Mouse (Mus musculus) midbrain, embryonic 14.5 days (tissue): ENCODE measurements around the gene Hif3a. TPM values are rescaled to one million over a fixed set of nuclear protein-coding genes. Genes with fewer than 3 reads are reported as not detected.

ENCODE experiments used
- ATAC-seq: fragments of 200-750 bp; cut with Nextera tagmentation; 2 replicates; pipeline ENCODE4 v1.8.0; 2017; ENCODE audit warnings: moderate number of reproducible peaks, moderate library complexity; ENCODE audit not compliant: low FRiP score, low TSS enrichment
- DNase-seq: peaks from one replicate; pipeline ENCODE4 v3.0.0-alpha.2; 2015
- H3K27ac ChIP-seq: fragments of 300-500 bp; sonication (generic); replicated peaks from 2 replicates; pipeline ENCODE4 v1.5.1; 2014; ENCODE audit warnings: mild to moderate bottlenecking, low read depth, low read length, moderate library complexity
- H3K27me3 ChIP-seq: fragments of 300-500 bp; sonication (generic); 2 replicates; pipeline ENCODE4 v1.6.1; 2014; ENCODE audit warnings: low read length, control low read depth, mixed read lengths; ENCODE audit not compliant: control insufficient read depth, insufficient read depth
- H3K36me3 ChIP-seq: fragments of 300-500 bp; sonication (generic); 2 replicates; pipeline ENCODE4 v1.6.1; 2014; ENCODE audit warnings: low read length, control low read depth; ENCODE audit not compliant: control insufficient read depth, insufficient read depth
- H3K4me1 ChIP-seq: fragments of 300-500 bp; sonication (generic); 2 replicates; pipeline ENCODE4 v1.6.1; 2014; ENCODE audit warnings: mild to moderate bottlenecking, antibody characterized with exemption, low read length, control low read depth; ENCODE audit not compliant: control insufficient read depth, insufficient read depth
- H3K4me2 ChIP-seq: fragments of 300-500 bp; sonication (generic); 2 replicates; pipeline ENCODE4 v1.6.1; 2014; ENCODE audit warnings: mild to moderate bottlenecking, low read length, moderate library complexity
- H3K4me3 ChIP-seq: fragments of 300-500 bp; sonication (generic); replicated peaks from 2 replicates; pipeline ENCODE4 v1.5.1; 2014; ENCODE audit warnings: low read depth, low read length
- H3K9ac ChIP-seq: fragments of 300-500 bp; sonication (generic); replicated peaks from 2 replicates; pipeline ENCODE4 v1.6.1; 2014; ENCODE audit warnings: mild to moderate bottlenecking, low read length, moderate library complexity
- H3K9me3 ChIP-seq: fragments of 300-500 bp; sonication (generic); 2 replicates; pipeline ENCODE4 v1.6.1; 2016; ENCODE audit warnings: low read length, control low read depth, mixed read lengths; ENCODE audit not compliant: control insufficient read depth
- WGBS: fragments of 180-500 bp; shearing (Covaris S2); extraction: QIAGEN DNeasy Blood & Tissue Kit; methylation state at CpG from one replicate; pipeline ENCODE4 v1.1.7; 2014; 5-methylcytosine and 5-hydroxymethylcytosine counted together
- polyA plus RNA-seq: library from polyadenylated mRNA; unstranded; fragments of >200 nt; fragmentation: Nextera tagmentation; extraction: Ambion mirVana; gene quantifications from 2 replicates; pipeline ENCODE4 v1.2.1, GENCODE M21; 2014

Gene Hif3a
- polyA plus RNA-seq, 1 experiment from 2014 or later, result 4.6 TPM

GRCm38 (mm10) chr7:17022176-17022575 is 40.1 kb downstream of the Hif3a start:
- H3K36me3 ChIP-seq, result peaks cover 64% of the 10 kb centered on the region
- no peak overlapping the region for H3K4me2 ChIP-seq
- no peak overlapping the region for H3K9ac ChIP-seq
- no peak overlapping the region for H3K4me3 ChIP-seq
- H3K4me1 ChIP-seq, result peaks cover 9% of the 10 kb centered on the region
- no peaks in the 10 kb centered on the region for H3K27me3 ChIP-seq
- H3K9me3 ChIP-seq, result no peaks in the 10 kb centered on the region
- WGBS, result 97% methylated on average over 15 of the region's 15 CpGs
- DNase-seq (no peak), ATAC-seq (no peak)
- no peak overlapping the region for H3K27ac ChIP-seq

DNA sequence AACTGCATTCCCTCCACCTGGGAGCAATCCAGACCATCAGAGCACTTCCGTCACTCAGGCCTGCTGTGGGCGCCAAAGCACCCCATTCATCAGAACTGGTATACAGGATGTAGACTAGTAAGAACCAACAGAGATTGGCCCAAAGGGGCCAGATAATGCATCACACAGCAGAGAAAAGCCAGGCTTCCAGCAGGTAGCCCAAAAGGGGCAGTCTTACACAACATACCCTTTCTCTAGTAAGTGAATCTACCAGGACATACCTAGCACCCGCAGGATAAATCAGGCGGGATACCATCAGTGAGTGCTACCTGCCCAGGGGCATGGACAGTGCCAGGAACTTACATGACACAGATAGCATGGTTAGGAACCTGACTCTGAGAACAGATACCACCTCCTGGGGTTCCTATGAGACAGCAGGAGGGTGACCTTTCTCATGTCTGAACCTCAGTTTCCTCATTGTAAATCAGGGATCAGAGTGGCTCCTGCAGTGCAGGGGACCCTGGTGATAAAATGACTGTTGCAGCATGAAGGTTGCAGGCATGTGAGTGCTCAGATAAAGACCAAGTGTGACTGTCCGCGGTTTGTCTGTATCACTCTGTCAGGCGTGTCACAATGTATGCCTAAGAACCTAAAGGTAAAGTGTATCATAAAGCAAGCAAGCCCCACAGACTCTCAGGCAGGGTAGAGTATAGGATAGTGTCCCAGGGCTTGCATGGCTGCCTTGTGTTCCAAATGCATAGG is 42.6 kb downstream of the Hif3a start:
- DNase-seq, result no peak
- no peak overlapping the region for H3K9ac ChIP-seq
- H3K36me3 ChIP-seq, result peaks cover 85% of the 10 kb centered on the region
- H3K27ac ChIP-seq, result no peak overlapping the region
- ATAC-seq, result no peak
- H3K9me3 ChIP-seq, result no peaks in the 10 kb centered on the region
- no peak overlapping the region for H3K4me2 ChIP-seq
- no peaks in the 10 kb centered on the region for H3K27me3 ChIP-seq
- H3K4me3 ChIP-seq, result no peak overlapping the region
- WGBS, result 93% methylated on average over 7 of the region's 7 CpGs
- H3K4me1 ChIP-seq, result no peaks in the 10 kb centered on the region

DNA sequence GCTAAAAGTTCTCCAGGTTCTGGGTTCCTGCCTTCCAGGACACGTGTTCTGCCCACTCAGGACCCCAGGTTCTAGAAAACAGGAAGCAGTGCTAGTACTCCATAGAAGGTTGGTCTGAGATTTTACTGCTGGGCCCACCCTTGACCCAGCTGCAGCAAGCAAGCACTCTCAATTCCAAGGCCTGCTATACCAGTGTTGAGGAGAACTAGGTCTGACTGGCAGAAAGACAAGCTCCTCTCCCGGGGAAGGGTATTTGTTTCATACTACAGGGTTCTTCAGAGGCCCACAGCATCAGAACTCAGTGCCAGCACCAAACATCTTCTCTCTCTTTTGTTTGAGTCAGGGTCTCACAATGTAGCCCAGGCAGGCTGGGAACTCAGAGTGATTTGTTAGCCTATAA is 44.3 kb downstream of the Hif3a start:
- H3K9me3 ChIP-seq, result no peaks in the 10 kb centered on the region
- H3K4me2 ChIP-seq, result no peak overlapping the region
- ATAC-seq (no peak), DNase-seq (no peak)
- no peaks in the 10 kb centered on the region for H3K27me3 ChIP-seq
- no peaks in the 10 kb centered on the region for H3K4me1 ChIP-seq
- no peak overlapping the region for H3K27ac ChIP-seq
- 99% methylated on average over 2 of the region's 2 CpGs for WGBS
- no peak overlapping the region for H3K9ac ChIP-seq
- H3K36me3 ChIP-seq, result peaks cover 89% of the 10 kb centered on the region
- H3K4me3 ChIP-seq, result no peak overlapping the region

DNA sequence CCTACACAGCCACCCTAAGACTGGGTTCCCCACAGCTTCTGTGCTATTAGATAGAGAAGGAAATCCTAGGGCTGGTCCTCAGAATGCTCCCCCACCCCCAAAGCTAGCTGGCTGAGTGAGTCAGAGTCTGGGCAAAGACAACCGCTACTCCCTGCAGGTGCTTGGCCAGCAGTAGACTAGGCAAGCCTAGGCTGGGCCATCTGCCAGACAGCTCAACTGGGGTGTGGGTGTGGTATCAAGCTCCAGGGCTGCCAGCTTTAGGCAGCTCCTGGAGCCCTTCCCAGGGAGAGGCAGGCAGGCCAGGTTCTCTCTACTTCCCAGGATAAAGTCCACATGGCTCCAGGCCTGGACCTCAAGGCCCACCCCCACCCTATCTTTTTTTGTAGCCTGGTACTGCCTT is 45.2 kb downstream of the Hif3a start:
- H3K9ac ChIP-seq, result no peak overlapping the region
- DNase-seq, result peak; percentile 60
- 84% methylated on average over 1 of the region's 1 CpGs for WGBS
- no peaks in the 10 kb centered on the region for H3K4me1 ChIP-seq
- no peaks in the 10 kb centered on the region for H3K9me3 ChIP-seq
- no peak overlapping the region for H3K27ac ChIP-seq
- no peaks in the 10 kb centered on the region for H3K27me3 ChIP-seq
- peak; percentile 49; the same call in 1 of the 2 replicates for ATAC-seq
- H3K4me3 ChIP-seq, result no peak overlapping the region
- no peak overlapping the region for H3K4me2 ChIP-seq
- H3K36me3 ChIP-seq, result peaks cover 89% of the 10 kb centered on the region

DNA sequence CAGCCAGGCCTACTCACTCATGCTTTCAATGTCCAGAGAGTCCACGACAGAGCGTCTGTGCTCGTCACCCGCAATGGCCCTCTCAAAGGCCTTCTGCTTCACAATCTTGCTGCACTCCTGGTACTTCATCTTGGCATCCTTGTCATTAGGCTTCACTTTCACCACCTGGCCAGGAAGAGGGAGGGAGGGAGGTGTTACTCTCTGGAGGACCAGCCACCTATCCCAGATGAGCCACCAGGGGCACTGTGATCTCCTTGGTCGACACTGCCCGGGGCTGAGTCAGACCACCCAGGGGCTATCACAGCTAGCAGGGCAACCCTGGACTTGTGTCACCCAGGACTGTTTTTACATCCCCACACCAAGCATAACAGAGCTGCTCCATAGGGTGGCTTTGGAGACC is 46.8 kb downstream of the Hif3a start:
- 81% methylated on average over 6 of the region's 6 CpGs for WGBS
- H3K4me2 ChIP-seq, result no peak overlapping the region
- no peaks in the 10 kb centered on the region for H3K9me3 ChIP-seq
- no peak for ATAC-seq
- no peak overlapping the region for H3K4me3 ChIP-seq
- DNase-seq, result no peak
- H3K4me1 ChIP-seq, result no peaks in the 10 kb centered on the region
- no peak overlapping the region for H3K9ac ChIP-seq
- H3K36me3 ChIP-seq, result peaks cover 89% of the 10 kb centered on the region
- no peak overlapping the region for H3K27ac ChIP-seq
- no peaks in the 10 kb centered on the region for H3K27me3 ChIP-seq

- Histone ChIP-seq H3K4me2 (no peak overlapping the region), H3K4me3 (no peak overlapping the region), H3K9me3 (no peaks in the 10 kb centered on the region), H3K36me3 (peaks cover 95% of the 10 kb centered on the region), H3K9ac (no peak overlapping the region), H3K4me1 (no peaks in the 10 kb centered on the region), H3K27me3 (no peaks in the 10 kb centered on the region), H3K27ac (no peak overlapping the region)
- ATAC-seq (no peak), DNase-seq (no peak)
- 94% methylated on average over 7 of the region's 7 CpGs for WGBS
Observed at GRCm38 (mm10) chr7:17011909-17012590, 50.2 kb downstream of the Hif3a start.

- H3K4me1 ChIP-seq, result no peaks in the 10 kb centered on the region
- no peaks in the 10 kb centered on the region for H3K27me3 ChIP-seq
- no peak overlapping the region for H3K27ac ChIP-seq
- ATAC-seq (no peak), DNase-seq (no peak)
- no peak overlapping the region for H3K4me2 ChIP-seq
- H3K36me3 ChIP-seq, result peaks cover 100% of the 10 kb centered on the region
- H3K4me3 ChIP-seq, result no peak overlapping the region
- 97% methylated on average over 5 of the region's 5 CpGs for WGBS
- no peak overlapping the region for H3K9ac ChIP-seq
- H3K9me3 ChIP-seq, result no peaks in the 10 kb centered on the region
Observed at GRCm38 (mm10) chr7:17010010-17010347, 52.2 kb downstream of the Hif3a start.

DNA sequence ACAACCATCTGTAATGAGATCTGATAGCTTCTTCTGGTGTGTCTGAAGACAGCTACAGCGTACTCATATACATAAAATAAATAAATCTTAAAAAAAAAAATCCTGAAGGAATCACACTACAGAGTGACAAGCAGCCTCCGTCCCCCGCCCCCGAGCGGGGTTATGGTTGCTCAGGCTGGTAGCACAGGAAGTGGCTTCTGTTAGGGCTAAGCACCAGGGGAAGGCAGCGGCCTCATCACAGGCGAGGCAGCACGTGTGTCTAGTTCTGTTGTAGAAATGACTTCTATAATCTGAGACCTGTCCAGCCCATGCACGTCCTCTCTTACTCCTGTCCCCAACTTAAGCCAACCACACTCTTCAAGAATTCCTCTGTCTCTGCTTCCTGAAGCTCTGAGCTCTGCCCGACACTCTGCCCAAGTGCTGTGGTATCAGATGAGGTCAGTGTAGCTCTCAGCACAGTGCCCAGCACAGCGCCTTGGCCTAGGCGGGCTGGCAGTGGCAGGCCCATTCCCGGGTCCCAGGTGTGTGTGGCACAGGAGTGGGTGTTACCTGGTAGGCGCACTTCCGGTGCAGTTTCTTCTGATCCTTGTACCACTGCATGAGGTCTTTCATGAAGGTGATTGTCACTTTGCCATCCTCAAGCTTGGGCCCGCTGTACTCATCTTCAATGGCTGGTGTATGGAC is 52.8 kb downstream of the Hif3a start:
- ATAC-seq (no peak), DNase-seq (no peak)
- no peak overlapping the region for H3K9ac ChIP-seq
- no peaks in the 10 kb centered on the region for H3K27me3 ChIP-seq
- no peaks in the 10 kb centered on the region for H3K4me1 ChIP-seq
- H3K4me2 ChIP-seq, result no peak overlapping the region
- no peaks in the 10 kb centered on the region for H3K9me3 ChIP-seq
- H3K27ac ChIP-seq, result no peak overlapping the region
- H3K4me3 ChIP-seq, result no peak overlapping the region
- WGBS, result 94% methylated on average over 16 of the region's 16 CpGs
- peaks cover 100% of the 10 kb centered on the region for H3K36me3 ChIP-seq
